ENCODE assay signal across 8 mouse cellular contexts in genomic region chr3:88057902-88058696, GRCm38 (mm10). TPM values are rescaled to one million over a fixed set of nuclear protein-coding genes. Genes with fewer than 3 reads are reported as not detected.
DNase-seq lines count a peak whose midpoint lies in the region; ATAC-seq and TF ChIP-seq lines count a peak whose summit lies in the region.

Naxe (minus strand) TSS chr3:88058495.

- no peak for TF ChIP-seq EP300 in lung, postnatal 0 days (IDR thresholded peaks at IDR 0.05)

- H3K4me2 ChIP-seq in lung, postnatal 0 days (replicated peaks; ENCODE audit: low read depth, low read length) = peak within 1 kb of the TSS; percentile 88

- peak within 1 kb of the TSS; percentile 90 for H3K27ac ChIP-seq in hindbrain, embryonic 10.5 days
- H3K27ac ChIP-seq in lung, postnatal 0 days (ENCODE audit: low read length) = peak within 1 kb of the TSS; percentile 68; the same call in 1 of the 2 replicates

- peak; percentile 95 for ATAC-seq in frontal cortex, adult (ENCODE audit: low TSS enrichment)
- ATAC-seq in lung, postnatal 0 days = peak; percentile 97

- H3K27me3 ChIP-seq in hindbrain, embryonic 10.5 days (ENCODE audit: insufficient read depth, poor library complexity, severe bottlenecking) = no peaks in the 10 kb centered on the region
- no peaks in the 10 kb centered on the region for H3K27me3 ChIP-seq in lung, postnatal 0 days (replicated peaks; ENCODE audit: insufficient read depth, low read length)

- no peaks in the 10 kb centered on the region for H3K9me3 ChIP-seq in hindbrain, embryonic 10.5 days
- H3K9me3 ChIP-seq in lung, postnatal 0 days (ENCODE audit: low read length) = no peaks in the 10 kb centered on the region

- peaks cover 22% of the 10 kb centered on the region for H3K4me1 ChIP-seq in hindbrain, embryonic 10.5 days (replicated peaks)
- H3K4me1 ChIP-seq in lung, postnatal 0 days (ENCODE audit: insufficient read depth, low read depth, low read length) = peaks cover 9% of the 10 kb centered on the region

- under 1% methylated on average over 60 of the region's 60 CpGs for WGBS in hindbrain, embryonic 10.5 days
- 2% methylated on average over 41 of the region's 60 CpGs for WGBS in lung, postnatal 0 days

- DNase-seq in MN1 (ENCODE audit: low spot score) = peak; percentile 94
- peak; percentile 84 for DNase-seq in cerebellum, adult 9-10 months
- peak; percentile 93 for DNase-seq in hindbrain, embryonic 10.5 days (ENCODE audit: low spot score)
- DNase-seq in layer of hippocampus, adult 9-11 months = peak; percentile 83
- DNase-seq in lung, postnatal 0 days (ENCODE audit: low spot score) = peak; percentile 94
- DNase-seq in ovary, postnatal 14 days (ENCODE audit: low spot score) = peak; percentile 79
- peak; percentile 87 for DNase-seq in thymus, postnatal 14 days

- peak within 1 kb of the TSS; percentile 79 for H3K4me3 ChIP-seq in hindbrain, embryonic 10.5 days
- peak within 1 kb of the TSS; percentile 83 for H3K4me3 ChIP-seq in lung, postnatal 0 days (ENCODE audit: low read depth, low read length)

- peaks cover 41% of the 10 kb centered on the region for H3K36me3 ChIP-seq in hindbrain, embryonic 10.5 days
- no peaks in the 10 kb centered on the region for H3K36me3 ChIP-seq in lung, postnatal 0 days (ENCODE audit: insufficient read depth, low read length)

- peak; percentile 8; the same call in 1 of the 2 replicates for TF ChIP-seq CTCF in lung, postnatal 0 days (IDR thresholded peaks at IDR 0.05)

- peak within 1 kb of the TSS; percentile 74 for H3K9ac ChIP-seq in lung, postnatal 0 days (replicated peaks; ENCODE audit: low read depth)

RNA-seq across cellular contexts. Expression of gene Naxe, which starts in this region (rescaled TPM):
- polyA plus RNA-seq in hindbrain, embryonic 10.5 days (2016; fragmentation: Nextera tagmentation; extraction: Ambion mirVana) = 125 and 142 TPM in 2 replicates
- 180 and 186 TPM in 2 replicates for polyA plus RNA-seq in lung, postnatal 0 days (2015; fragmentation: Nextera tagmentation; extraction: Ambion mirVana)

Comparison
In these comparisons a context has a peak if more than half of its experiments do, and no peak if none do; other contexts are left out.
1. Peak in every context shown above with its lines: DNase-seq, ATAC-seq, H3K4me3 ChIP-seq and H3K27ac ChIP-seq.